Mouse (Mus musculus) bone marrow, adult 2 months (tissue): ENCODE measurements at regions not wholly inside any gene's neighbourhood (a gene's known extent, or its start where the extent isn't known, plus 50 kb on each side); places are given as distances from the start of the nearest gene placed in this dataset.

ENCODE experiments used
- CTCF ChIP-seq: fragments of 200-500 bp; IDR thresholded peaks from 2 replicates; pipeline ENCODE4 v1.5.1; 2011; ENCODE audit warnings: low read length, control low read depth; ENCODE audit not compliant: control insufficient read depth, insufficient read depth
- POLR2A ChIP-seq: fragments of 200-500 bp; IDR thresholded peaks from 2 replicates; pipeline ENCODE4 v1.6.1; 2011; ENCODE audit warnings: low read depth, mild to moderate bottlenecking, control low read depth, low read length, borderline replicate concordance; ENCODE audit not compliant: control insufficient read depth

DNA sequence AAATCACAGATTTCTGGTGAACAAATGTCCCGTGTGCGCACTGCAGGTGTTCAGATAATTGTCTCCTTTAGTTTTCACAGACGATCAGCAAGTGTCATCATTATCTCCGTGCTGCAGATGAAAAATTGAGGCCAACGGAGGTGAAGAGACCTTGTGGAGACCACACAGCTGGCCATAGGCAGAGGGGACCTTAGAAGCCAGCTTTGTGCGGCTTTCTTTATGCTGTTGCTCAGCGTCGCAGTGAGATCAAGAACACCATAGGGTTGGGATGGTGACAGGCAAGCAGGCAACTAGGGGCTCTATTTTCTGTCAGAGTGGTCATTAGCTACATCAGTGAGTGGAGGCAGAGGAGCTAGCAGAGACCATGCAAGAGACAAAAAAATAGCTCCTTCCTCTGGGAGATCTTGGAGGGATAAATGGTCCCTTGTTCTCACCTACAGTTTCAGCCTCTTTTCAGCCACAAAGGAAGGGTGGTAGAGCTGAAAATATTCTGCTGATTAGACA is 324.4 kb downstream of the Chl1 start:
- TF ChIP-seq CTCF (no peak), POLR2A (no peak)
